Mouse (Mus musculus) testis, adult 2 months (tissue): Measurements from ENCODE around the gene Fdxacb1.

Experiments
- CTCF ChIP-seq: fragments of 200-500 bp; IDR thresholded peaks from 2 replicates; pipeline ENCODE4 v1.5.1; 2012; ENCODE audit warnings: low read depth, mild to moderate bottlenecking, inconsistent platforms, low read length, moderate library complexity; ENCODE audit not compliant: control insufficient read depth, insufficient read depth, insufficient replicate concordance
- POLR2A ChIP-seq: fragments of 200-500 bp; IDR thresholded peaks from 2 replicates; pipeline ENCODE4 v1.6.1; 2012; ENCODE audit warnings: low read depth, mild to moderate bottlenecking, inconsistent platforms, low read length, moderate library complexity; ENCODE audit not compliant: control insufficient read depth

DNA sequence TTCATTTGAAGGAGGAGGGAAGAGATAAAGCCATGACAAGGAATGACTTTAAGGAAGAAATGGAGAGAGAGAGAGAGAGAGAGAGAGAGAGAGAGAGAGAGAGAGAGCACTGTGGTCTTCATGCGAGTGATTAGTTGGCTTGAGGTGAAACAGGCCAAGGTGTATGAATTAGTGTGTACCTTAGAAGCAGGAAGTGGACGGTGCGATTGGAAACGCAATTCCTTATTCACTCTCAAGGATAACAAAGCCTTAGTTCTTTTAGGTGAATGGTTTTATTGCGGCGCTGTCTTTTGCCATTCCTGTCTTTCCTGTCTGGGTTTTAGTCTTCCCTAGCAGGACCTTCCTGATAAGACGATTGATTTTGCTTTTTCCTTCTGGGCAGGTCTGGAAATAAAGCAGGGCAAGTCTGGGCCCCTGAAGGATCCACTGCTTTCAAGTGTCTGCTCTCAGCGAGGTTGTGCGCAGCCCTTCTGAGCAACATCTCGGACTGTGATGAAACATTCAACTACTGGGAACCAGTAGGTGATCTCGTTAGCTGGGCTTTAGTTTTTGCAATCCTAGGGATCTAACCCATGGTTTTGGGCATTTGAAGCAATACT lies 8.2 kb downstream of the Fdxacb1 start:
- TF ChIP-seq CTCF, result no peak
- no peak for TF ChIP-seq POLR2A
